Comparison of ENCODE assay signal across 8 mouse cellular contexts in genomic region chr3:121291225-121291559, GRCm38 (mm10). TPM values are rescaled to one million over a fixed set of nuclear protein-coding genes. Genes with fewer than 3 reads are reported as not detected.
DNase-seq lines count a peak whose midpoint lies in the region; ATAC-seq and TF ChIP-seq lines count a peak whose summit lies in the region.

No protein-coding gene starts in this region.

- no peak for TF ChIP-seq CTCF in MEL (IDR thresholded peaks at IDR 0.05 in 2 of 3, conservative IDR thresholded peaks at IDR 0.05 in 1 of 3; ENCODE audit: control insufficient read depth in 1 of 3, insufficient read depth in 1 of 3, low read depth in 2 of 3, low read length in 3 of 3, poor library complexity in 1 of 3, severe bottlenecking in 1 of 3)
- TF ChIP-seq CTCF in forebrain, postnatal 0 days (IDR thresholded peaks at IDR 0.05; ENCODE audit: low read depth): no peak

- no peak for TF ChIP-seq EP300 in MEL (IDR thresholded peaks at IDR 0.05; ENCODE audit: low read depth in 1 of 2, low read length in 2 of 2)

- no peaks in the 10 kb centered on the region for H3K36me3 ChIP-seq in heart, embryonic 15.5 days
- H3K36me3 ChIP-seq in MEL (ENCODE audit: control insufficient read depth in 1 of 2, insufficient read depth in 2 of 2, low read length in 2 of 2): peaks cover 0 to 2% of the 10 kb centered on the region in 2 experiments; a peak in 1 of 4 replicates
- no peaks in the 10 kb centered on the region for H3K36me3 ChIP-seq in forebrain, postnatal 0 days (ENCODE audit: insufficient read depth)
- no peaks in the 10 kb centered on the region for H3K36me3 ChIP-seq in midbrain, embryonic 10.5 days

- TF ChIP-seq POLR2A in MEL (IDR thresholded peaks at IDR 0.05; ENCODE audit: control insufficient read depth in 1 of 2, insufficient read depth in 1 of 2, low read depth in 1 of 2, low read length in 2 of 2, poor library complexity in 1 of 2): peak in 1 of 2 experiments; percentile 66; a peak in 2 of 4 replicates

- 1% methylated on average over 7 of the region's 7 CpGs for WGBS in heart, embryonic 15.5 days
- 6% methylated on average over 7 of the region's 7 CpGs for WGBS in forebrain, postnatal 0 days
- WGBS in midbrain, embryonic 10.5 days: 6% methylated on average over 7 of the region's 7 CpGs

- DNase-seq in heart, postnatal 25 days (ENCODE audit: low spot score): no peak
- DNase-seq in MEL (ENCODE audit: low read depth, low spot score): no peak
- no peak for DNase-seq in forebrain, postnatal 0 days
- DNase-seq in midbrain, embryonic 10.5 days (ENCODE audit: low spot score): no peak
- DNase-seq in embryo, embryonic 10.5 days (ENCODE audit: low spot score): no peak
- no peak for DNase-seq in embryo, embryonic 11 days
- no peak for DNase-seq in urinary bladder, postnatal 36 days (ENCODE audit: low spot score in 2 of 2)

- no peaks in the 10 kb centered on the region for H3K9me3 ChIP-seq in heart, embryonic 15.5 days (replicated peaks)
- no peaks in the 10 kb centered on the region for H3K9me3 ChIP-seq in MEL (replicated peaks; ENCODE audit: insufficient read depth, low read length)
- H3K9me3 ChIP-seq in forebrain, postnatal 0 days (ENCODE audit: low read length): no peaks in the 10 kb centered on the region
- H3K9me3 ChIP-seq in midbrain, embryonic 10.5 days (replicated peaks): no peaks in the 10 kb centered on the region

- H3K4me1 ChIP-seq in heart, embryonic 15.5 days (replicated peaks): peaks cover 5% of the 10 kb centered on the region
- H3K4me1 ChIP-seq in MEL (ENCODE audit: control insufficient read depth in 1 of 2, insufficient read depth in 2 of 2, low read length in 2 of 2): 0 out of 4 replicates have a peak, but pooled peaks cover 0 to 5% of the 10 kb centered on the region in 2 experiments
- 0 out of 2 replicates have a peak, but pooled peaks cover 3% of the 10 kb centered on the region for H3K4me1 ChIP-seq in forebrain, postnatal 0 days (ENCODE audit: insufficient read depth)
- peaks cover 11% of the 10 kb centered on the region for H3K4me1 ChIP-seq in midbrain, embryonic 10.5 days

- H3K9ac ChIP-seq in heart, embryonic 15.5 days: peak overlapping the region; percentile 76
- H3K9ac ChIP-seq in MEL (ENCODE audit: control insufficient read depth, low read depth, low read length, poor library complexity, severe bottlenecking): peak overlapping the region; percentile 75
- H3K9ac ChIP-seq in forebrain, postnatal 0 days: peak overlapping the region; percentile 60; the same call in 1 of the 2 replicates

- H3K27me3 ChIP-seq in heart, embryonic 15.5 days: no peaks in the 10 kb centered on the region
- no peaks in the 10 kb centered on the region for H3K27me3 ChIP-seq in MEL (ENCODE audit: control insufficient read depth in 1 of 2, insufficient read depth in 2 of 2, low read length in 2 of 2)
- no peaks in the 10 kb centered on the region for H3K27me3 ChIP-seq in forebrain, postnatal 0 days (ENCODE audit: insufficient read depth, low read length)
- no peaks in the 10 kb centered on the region for H3K27me3 ChIP-seq in midbrain, embryonic 10.5 days (ENCODE audit: low read depth, poor library complexity, severe bottlenecking)

- H3K4me2 ChIP-seq in heart, embryonic 15.5 days: peak overlapping the region; percentile 67
- peak overlapping the region; percentile 47 for H3K4me2 ChIP-seq in forebrain, postnatal 0 days (ENCODE audit: low read depth)

- intact Hi-C loops in heart, postnatal 25 days (cut with DNase I): loop anchor here (5.0 kb wide), 1 partner anchor 119 kb away; the partner anchor contains the start of gene Rwdd3

- H3K27ac ChIP-seq in heart, embryonic 15.5 days: peak overlapping the region; percentile 98
- H3K27ac ChIP-seq in MEL (ENCODE audit: control insufficient read depth, low read depth, low read length): peak overlapping the region; percentile 56
- peak overlapping the region; percentile 91 for H3K27ac ChIP-seq in forebrain, postnatal 0 days (ENCODE audit: low read depth, low read length)
- peak overlapping the region; percentile 92 for H3K27ac ChIP-seq in midbrain, embryonic 10.5 days (replicated peaks)

- H3K79me2 ChIP-seq in MEL (ENCODE audit: control insufficient read depth, insufficient read depth, low read length, poor library complexity): no peaks in the 10 kb centered on the region; the same call in 1 of the 2 replicates

- 0 out of 2 replicates have a peak, but pooled peaks have one; percentile 1 for ATAC-seq in heart, embryonic 15.5 days (replicated peaks; ENCODE audit: insufficient number of reproducible peaks, insufficient read depth, low FRiP score, low read depth)
- ATAC-seq in forebrain, postnatal 0 days: no peak

- peak overlapping the region; percentile 80 for H3K4me3 ChIP-seq in heart, embryonic 15.5 days
- peak overlapping the region; percentile 72 to 89 for H3K4me3 ChIP-seq in MEL (ENCODE audit: control insufficient read depth in 1 of 2, insufficient read depth in 1 of 2, low read depth in 2 of 2, low read length in 2 of 2)
- H3K4me3 ChIP-seq in forebrain, postnatal 0 days (ENCODE audit: low read depth, low read length): peak overlapping the region; percentile 67
- peak overlapping the region; percentile 63 for H3K4me3 ChIP-seq in midbrain, embryonic 10.5 days

- TF ChIP-seq RAD21 in MEL (IDR thresholded peaks at IDR 0.05; ENCODE audit: low read depth, low read length): no peak

TF ChIP-seq in MEL, 35 proteins besides CTCF, POLR2A, EP300 and RAD21:
- TF ChIP-seq MAZ (IDR thresholded peaks at IDR 0.05; ENCODE audit: low read depth, low read length) (no peak), POLR2AphosphoS2 (IDR thresholded peaks at IDR 0.05; ENCODE audit: low read length) (no peak; the same call in 1 of the 2 replicates), POLR2AphosphoS5 (IDR thresholded peaks at IDR 0.05; ENCODE audit: borderline replicate concordance, low read depth, low read length) (no peak), MYC (IDR thresholded peaks at IDR 0.05; ENCODE audit: low read depth, low read length) (no peak), ZMIZ1 (IDR thresholded peaks at IDR 0.05; ENCODE audit: low read depth, low read length) (no peak; the same call in 1 of the 2 replicates), MAX (IDR thresholded peaks at IDR 0.05; ENCODE audit: low read length) (no peak), HCFC1 (IDR thresholded peaks at IDR 0.05; ENCODE audit: low read depth, low read length) (no peak), ELF1 (IDR thresholded peaks at IDR 0.05; ENCODE audit: low read depth, low read length) (peak; percentile 48; the same call in 1 of the 2 replicates), SMC3 (IDR thresholded peaks at IDR 0.05; ENCODE audit: low read depth, low read length) (no peak)
TF ChIP-seq in MEL: peak in this region for 1.

RNA-seq across cellular contexts. Expression of gene Alg14, which starts 0.4 kb away (rescaled TPM):
- 34.1 and 39.6 TPM in 2 replicates for polyA plus RNA-seq in heart, embryonic 15.5 days (2015; fragmentation: Nextera tagmentation; extraction: Ambion mirVana)
- total RNA-seq in heart, postnatal 25 days (2021): 10 to 100 TPM in 1 of 2 experiments, 1 to 10 TPM in 1; 9.9 to 15.9 TPM
- 2.5 and 3.2 TPM in 2 replicates for total RNA-seq in MEL (2012; rRNA removed)
- 10 to 100 TPM in 1 of 2 experiments, not detected in 1; 20.1 TPM for polyA plus RNA-seq in MEL (2012; ENCODE audit: insufficient read depth in 1 of 2, insufficient read length in 2 of 2, low read depth in 1 of 2, low replicate concordance in 2 of 2, missing spikeins in 1 of 2)
- 20.8 and 28.2 TPM in 2 replicates for total RNA-seq in forebrain, postnatal 0 days (2014; rRNA removed)
- 29.6 and 31.6 TPM in 2 replicates for polyA plus RNA-seq in forebrain, postnatal 0 days (2015; fragmentation: Nextera tagmentation; extraction: Ambion mirVana)
- 37.3 and 40.7 TPM in 2 replicates for polyA plus RNA-seq in midbrain, embryonic 10.5 days (2016; fragmentation: Nextera tagmentation; extraction: Ambion mirVana)

RNA-seq across cellular contexts. Expression of gene Tmem56, which starts 8.3 kb away (rescaled TPM):
- polyA plus RNA-seq in heart, embryonic 15.5 days (2015; fragmentation: Nextera tagmentation; extraction: Ambion mirVana): 0.49 and 0.67 TPM in 2 replicates
- total RNA-seq in heart, postnatal 25 days (2021): 1 to 10 TPM in 1 of 2 experiments, under 1 TPM in 1; 0.57 to 1.4 TPM
- 0.20 and 0.39 TPM in 2 replicates for total RNA-seq in MEL (2012; rRNA removed)
- polyA plus RNA-seq in MEL (2012; ENCODE audit: insufficient read depth in 1 of 2, insufficient read length in 2 of 2, low read depth in 1 of 2, low replicate concordance in 2 of 2, missing spikeins in 1 of 2): under 1 TPM in 1 of 2 experiments, not detected in 1; 0.32 TPM
- 14.2 and 15.5 TPM in 2 replicates for total RNA-seq in forebrain, postnatal 0 days (2014; rRNA removed)
- 2.7 and 3.9 TPM in 2 replicates for polyA plus RNA-seq in forebrain, postnatal 0 days (2015; fragmentation: Nextera tagmentation; extraction: Ambion mirVana)
- polyA plus RNA-seq in midbrain, embryonic 10.5 days (2016; fragmentation: Nextera tagmentation; extraction: Ambion mirVana): 0.82 and 1.1 TPM in 2 replicates
